Mouse (Mus musculus) ovary, postnatal 10 days (tissue): ENCODE results near the gene Pon1.

Experiments
- DNase-seq: peaks from one replicate; pipeline ENCODE4 v3.0.0; 2022; ENCODE audit warnings: low spot score

Gene Pon1

DNA sequence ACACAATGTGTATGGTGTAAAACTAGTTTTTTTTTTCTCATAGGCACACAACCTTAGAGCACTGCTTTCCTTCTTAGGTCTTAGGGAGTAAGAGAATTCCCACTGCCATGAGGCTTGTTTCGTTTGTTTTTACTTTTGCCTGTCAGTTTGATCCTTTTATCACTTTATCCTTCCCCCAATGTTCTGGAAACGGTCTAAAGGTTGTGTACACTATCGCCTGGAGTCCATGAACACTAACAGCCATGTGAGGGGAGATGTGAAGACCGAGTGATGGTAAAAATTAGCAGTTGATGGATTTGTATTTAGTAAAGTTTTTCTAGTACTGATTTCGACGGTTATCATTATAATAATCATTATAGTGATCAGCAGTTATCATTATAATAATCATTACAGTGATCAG lies 58.8 kb downstream of the Pon1 start:
- no peak for DNase-seq

DNA sequence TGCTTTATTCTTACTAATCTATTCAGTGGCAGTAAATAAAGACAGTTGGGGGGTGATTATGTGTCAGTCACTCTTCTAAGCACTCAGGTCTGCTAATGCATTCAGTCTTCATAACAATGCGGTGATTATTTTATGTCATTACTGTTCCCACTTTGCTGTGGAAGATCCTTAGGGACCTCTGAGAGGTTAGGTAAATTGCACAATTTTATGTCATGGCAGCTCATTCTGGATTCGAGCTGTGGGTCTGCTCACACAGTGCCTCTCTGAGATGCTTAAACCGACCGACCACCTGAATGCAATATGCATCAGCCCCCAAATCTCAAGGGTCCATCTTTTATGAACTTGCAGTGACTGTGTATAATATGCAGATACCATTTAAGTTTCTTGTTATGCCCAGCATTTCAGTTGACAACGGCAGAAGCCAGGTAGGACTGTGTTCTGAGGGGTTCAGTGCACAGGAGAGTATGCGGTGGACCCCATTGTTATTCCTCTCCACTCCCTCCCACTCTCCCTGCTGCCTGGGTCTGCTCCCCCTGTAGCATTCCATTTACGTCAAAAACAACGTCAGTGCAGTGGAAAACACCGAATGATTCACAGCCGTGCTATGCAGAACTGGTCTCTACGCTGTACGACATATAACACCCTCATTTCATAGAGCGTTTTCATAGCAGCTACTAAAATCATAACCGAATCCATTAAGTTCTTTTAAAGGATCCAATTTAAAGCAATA lies 64.2 kb downstream of the Pon1 start:
- no peak for DNase-seq

DNA sequence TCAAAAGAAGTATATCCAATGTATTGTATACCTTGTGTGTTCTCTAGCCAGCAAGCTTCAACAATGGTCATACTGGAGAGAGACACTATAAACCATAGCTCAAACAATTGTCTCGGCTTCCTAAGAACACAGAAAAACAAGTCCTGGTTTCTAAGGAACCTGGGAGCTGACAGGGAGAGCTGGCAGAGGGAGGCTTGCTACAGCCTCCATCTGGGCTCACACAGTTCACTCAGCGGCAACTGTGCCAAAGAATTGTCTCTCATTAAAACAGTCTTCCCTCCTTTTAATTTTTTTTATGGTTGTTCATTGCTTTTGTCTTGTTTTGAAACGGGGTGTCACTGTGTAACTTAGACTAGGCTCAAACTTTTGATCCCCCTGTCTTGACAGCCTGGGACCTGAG lies 73.5 kb downstream of the Pon1 start:
- DNase-seq, result no peak

DNA sequence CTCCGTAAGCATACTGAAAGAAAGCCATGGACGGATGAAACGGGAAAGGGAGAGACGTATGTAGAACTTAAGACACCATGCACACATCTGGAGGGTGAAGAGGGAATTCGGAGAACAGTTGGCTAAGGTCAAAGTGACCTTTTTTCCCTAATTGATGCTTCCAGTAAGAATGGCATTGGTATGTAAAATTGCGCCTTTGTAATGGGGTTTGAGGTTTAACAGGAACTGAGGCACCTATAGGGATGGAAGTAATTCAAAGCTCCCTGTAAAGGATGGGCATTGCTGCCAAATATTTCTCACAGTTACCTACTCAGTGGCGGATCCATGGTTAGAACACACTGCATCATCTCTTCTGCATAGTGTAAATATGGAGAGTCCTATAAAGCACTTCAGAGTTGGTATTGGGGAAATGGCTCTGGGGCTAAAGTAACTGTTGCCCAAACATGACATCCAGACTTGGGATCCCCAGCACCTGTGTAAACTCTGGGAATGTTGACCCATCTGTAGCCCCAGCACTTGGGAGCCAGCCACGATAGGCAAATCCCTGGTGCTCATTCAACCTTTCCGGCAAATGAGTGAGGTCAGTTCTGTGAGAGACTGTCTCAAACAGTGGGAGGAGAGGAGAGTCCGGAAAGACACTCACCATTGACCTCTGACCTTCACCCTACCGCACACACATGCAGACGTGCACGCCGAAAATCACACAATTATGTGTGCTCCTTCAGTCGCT lies 74.4 kb downstream of the Pon1 start:
- DNase-seq, result no peak
